Mouse (Mus musculus) intestine, embryonic 14.5 days (tissue): ENCODE results near the gene Leng8. TPM values are rescaled to one million over a fixed set of nuclear protein-coding genes. Genes with fewer than 3 reads are reported as not detected.
A peak's percentile ranks its signal among the peaks of the same experiment; 100 is the strongest.

Source experiments
- ATAC-seq: fragments of 200-750 bp; cut with Nextera tagmentation; replicated peaks from 2 replicates; pipeline ENCODE4 v1.8.0; 2017; ENCODE audit warnings: low read depth, moderate number of reproducible peaks, moderate TSS enrichment, moderate library complexity; ENCODE audit not compliant: low FRiP score, low TSS enrichment
- DNase-seq: peaks from one replicate; pipeline ENCODE4 v3.0.0-alpha.2; 2018; ENCODE audit warnings: low spot score
- H3K27ac ChIP-seq: fragments of 300-500 bp; sonication (generic); 2 replicates; pipeline ENCODE4 v1.5.1; 2014; ENCODE audit warnings: low read depth, mild to moderate bottlenecking, control low read depth
- H3K27me3 ChIP-seq: fragments of 300-500 bp; sonication (generic); replicated peaks from 2 replicates; pipeline ENCODE4 v1.6.1; 2014; ENCODE audit warnings: low read length, control low read depth; ENCODE audit not compliant: control insufficient read depth, insufficient read depth
- H3K36me3 ChIP-seq: fragments of 300-500 bp; sonication (generic); 2 replicates; pipeline ENCODE4 v1.6.1; 2014; ENCODE audit warnings: low read length, control low read depth; ENCODE audit not compliant: control insufficient read depth, insufficient read depth
- H3K4me1 ChIP-seq: fragments of 300-500 bp; sonication (generic); replicated peaks from 2 replicates; pipeline ENCODE4 v1.6.1; 2014; ENCODE audit warnings: low read length, control low read depth, mixed read lengths; ENCODE audit not compliant: control insufficient read depth, insufficient read depth
- H3K4me2 ChIP-seq: fragments of 300-500 bp; sonication (generic); 2 replicates; pipeline ENCODE4 v1.6.1; 2014; ENCODE audit warnings: low read length
- H3K4me3 ChIP-seq: fragments of 300-500 bp; sonication (generic); 2 replicates; pipeline ENCODE4 v1.5.1; 2014; ENCODE audit warnings: low read depth, low read length, control low read depth, mixed read lengths
- H3K9ac ChIP-seq: fragments of 300-500 bp; sonication (generic); 2 replicates; pipeline ENCODE4 v1.6.1; 2014; ENCODE audit warnings: mild to moderate bottlenecking, low read length
- H3K9me3 ChIP-seq: fragments of 300-500 bp; sonication (generic); 2 replicates; pipeline ENCODE4 v1.6.1; 2016; ENCODE audit warnings: low read length, control low read depth; ENCODE audit not compliant: control insufficient read depth
- WGBS: fragments of 180-500 bp; shearing (Covaris S2); extraction: QIAGEN DNeasy Blood & Tissue Kit; methylation state at CpG from one replicate; pipeline ENCODE4 v1.1.7; 2014; 5-methylcytosine and 5-hydroxymethylcytosine counted together
- polyA plus RNA-seq: library from polyadenylated mRNA; unstranded; fragments of >200 nt; fragmentation: Nextera tagmentation; extraction: Ambion mirVana; gene quantifications from 2 replicates; pipeline ENCODE4 v1.2.1, GENCODE M21; 2014

The Leng8 gene
- polyA plus RNA-seq, 1 experiment from 2014 or later: 51.4 TPM

- peaks cover 13% of the 10 kb centered on the region for H3K4me1 ChIP-seq
- ATAC-seq (peak; percentile 67), DNase-seq (peak; percentile 71)
- H3K27ac ChIP-seq: peak overlapping the region; percentile 73
- H3K4me3 ChIP-seq: peak overlapping the region; percentile 59
- H3K27me3 ChIP-seq: no peaks in the 10 kb centered on the region
- H3K36me3 ChIP-seq: no peaks in the 10 kb centered on the region
- peak overlapping the region; percentile 51 for H3K9ac ChIP-seq
- no peaks in the 10 kb centered on the region for H3K9me3 ChIP-seq
- H3K4me2 ChIP-seq: peak overlapping the region; percentile 75
- WGBS: under 1% methylated on average over 11 of the region's 11 CpGs
These were observed 26.8 kb downstream of the Leng8 start for GRCm38 (mm10) chr7:4163571-4164072.

- under 1% methylated on average over 19 of the region's 20 CpGs for WGBS
- peak within 1 kb of the TSS; percentile 51 for H3K9ac ChIP-seq
- H3K27ac ChIP-seq: peak within 1 kb of the TSS; percentile 73
- peak within 1 kb of the TSS; percentile 59 for H3K4me3 ChIP-seq
- H3K36me3 ChIP-seq: no peaks in the 10 kb centered on the region
- H3K4me2 ChIP-seq: peak within 1 kb of the TSS; percentile 75
- DNase-seq (peak; percentile 80), ATAC-seq (peak; percentile 89)
- H3K4me1 ChIP-seq: peaks cover 13% of the 10 kb centered on the region
- H3K9me3 ChIP-seq: no peaks in the 10 kb centered on the region
- no peaks in the 10 kb centered on the region for H3K27me3 ChIP-seq
These were observed 27.5 kb downstream of the Leng8 start, which contains the start of gene Cdc42ep5 for GRCm38 (mm10) chr7:4164090-4164910. Cdc42ep5 (minus strand) TSS chr7:4164860.

GRCm38 (mm10) chr7:4165286-4165685 lies 28.4 kb downstream of the Leng8 start:
- 8% methylated on average over 3 of the region's 3 CpGs for WGBS
- ATAC-seq: no peak
- H3K4me3 ChIP-seq: peak overlapping the region; percentile 59

DNA sequence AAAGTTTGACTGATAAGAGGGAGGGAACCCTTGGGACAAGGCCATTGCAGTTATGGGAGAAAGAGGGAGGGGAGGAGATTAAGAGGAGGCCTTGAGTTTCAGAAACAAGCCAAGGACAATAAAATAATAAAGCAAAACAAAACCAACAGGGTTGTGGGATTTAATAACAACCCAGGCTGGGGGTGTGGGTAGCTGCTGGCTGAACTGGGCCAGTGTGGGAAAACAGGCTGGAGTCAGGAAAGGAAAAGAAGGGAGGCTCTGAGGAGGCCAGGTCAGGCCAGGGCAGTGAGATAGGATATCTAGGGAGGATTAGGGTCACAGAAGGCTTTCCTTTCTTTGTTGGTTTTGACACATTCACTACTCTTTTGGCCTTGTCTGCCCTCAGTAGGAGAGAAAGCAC lies 30.3 kb downstream of the Leng8 start:
- Histone ChIP-seq H3K36me3 (no peaks in the 10 kb centered on the region), H3K9ac (no peak overlapping the region), H3K9me3 (no peaks in the 10 kb centered on the region), H3K27ac (no peak overlapping the region), H3K27me3 (no peaks in the 10 kb centered on the region), H3K4me1 (peaks cover 13% of the 10 kb centered on the region), H3K4me2 (no peak overlapping the region), H3K4me3 (no peak overlapping the region)
- ATAC-seq (0 out of 2 replicates have a peak, but pooled peaks have one; percentile 12), DNase-seq (no peak)

More at GRCm38 (mm10) chr7:4165286-4165685, 28.4 kb downstream of the Leng8 start:
- H3K27me3 ChIP-seq: no peaks in the 10 kb centered on the region
- H3K4me1 ChIP-seq: peaks cover 13% of the 10 kb centered on the region
- H3K9me3 ChIP-seq: no peaks in the 10 kb centered on the region
- H3K9ac ChIP-seq: no peak overlapping the region; the same call in 1 of the 2 replicates
- H3K27ac ChIP-seq: peak overlapping the region; percentile 73
- no peak for DNase-seq
- peak overlapping the region; percentile 75 for H3K4me2 ChIP-seq
- H3K36me3 ChIP-seq: no peaks in the 10 kb centered on the region

DNA sequence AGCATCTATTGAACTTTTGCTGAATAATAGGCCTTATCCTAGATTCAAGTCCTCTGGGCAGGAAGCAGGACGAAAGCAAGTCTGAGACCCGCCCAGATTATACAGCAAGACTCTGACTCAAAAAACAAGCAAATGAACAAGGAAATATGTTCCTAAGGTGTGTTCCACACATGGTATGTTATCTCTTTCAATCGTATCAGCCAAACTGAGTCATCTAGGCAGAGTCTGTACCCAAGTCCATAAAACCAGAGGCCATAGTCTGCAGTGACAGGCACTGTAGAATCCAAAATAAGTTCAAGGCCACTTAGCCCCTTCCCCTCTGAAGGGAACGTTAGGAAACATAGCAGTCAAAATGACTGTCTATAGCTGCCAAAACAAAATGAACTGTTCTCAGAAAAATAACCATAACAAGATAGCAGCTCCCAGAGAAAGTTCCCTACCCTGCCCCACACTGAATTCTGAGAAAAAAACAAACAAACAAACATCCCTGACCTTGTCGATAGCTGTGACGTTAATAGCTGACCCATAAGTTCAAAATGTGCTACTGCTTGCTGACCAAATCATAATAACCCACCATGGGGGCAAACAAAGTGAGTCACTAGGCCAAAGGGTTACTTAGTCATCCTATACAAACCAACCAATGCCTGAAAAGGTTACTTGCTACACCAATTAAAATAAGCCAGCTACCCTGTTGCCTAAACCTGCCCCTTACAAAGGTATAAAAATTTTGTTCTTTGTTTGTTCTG lies 33.5 kb downstream of the Leng8 start:
- H3K36me3 ChIP-seq: no peaks in the 10 kb centered on the region

GRCm38 (mm10) chr7:4178438-4178837 lies 41.6 kb downstream of the Leng8 start:
- Histone ChIP-seq H3K4me2 (no peak overlapping the region), H3K9me3 (no peaks in the 10 kb centered on the region), H3K9ac (no peak overlapping the region), H3K4me1 (no peaks in the 10 kb centered on the region), H3K27ac (no peak overlapping the region), H3K36me3 (no peaks in the 10 kb centered on the region), H3K27me3 (no peaks in the 10 kb centered on the region), H3K4me3 (no peak overlapping the region)
- DNase-seq (peak; percentile 83), ATAC-seq (no peak)
- 44% methylated on average over 3 of the region's 3 CpGs for WGBS

More for the DNA sequence above, 33.5 kb downstream of the Leng8 start:
- WGBS: 68% methylated on average over 6 of the region's 6 CpGs
- H3K4me1 ChIP-seq: peaks cover 1% of the 10 kb centered on the region
- DNase-seq (no peak), ATAC-seq (peak; percentile 74)
- H3K27me3 ChIP-seq: no peaks in the 10 kb centered on the region
- H3K9me3 ChIP-seq: no peaks in the 10 kb centered on the region
- no peak overlapping the region for H3K4me2 ChIP-seq
- H3K27ac ChIP-seq: no peak overlapping the region
- no peak overlapping the region for H3K9ac ChIP-seq
- H3K4me3 ChIP-seq: no peak overlapping the region

Other genes starting within 250 kb of the Leng8 start
- 0.15 and 0.24 TPM in 2 replicates for gene Gm14548, start 238.9 kb upstream of the Leng8 start, polyA plus RNA-seq
- gene Lilra6, start 221.5 kb upstream of the Leng8 start, polyA plus RNA-seq: 0.11 and 0.13 TPM in 2 replicates
- 2.1 and 2.3 TPM in 2 replicates for gene Lair1, start 73.8 kb upstream of the Leng8 start, polyA plus RNA-seq
- 5.2 and 7.1 TPM in 2 replicates for gene Ttyh1, start 17.6 kb upstream of the Leng8 start, polyA plus RNA-seq
- 2.4 and 2.7 TPM in 2 replicates for gene Leng9, start 13.3 kb downstream of the Leng8 start, polyA plus RNA-seq
- gene Cdc42ep5, start 27.8 kb downstream of the Leng8 start, polyA plus RNA-seq: 58.5 and 62.4 TPM in 2 replicates
- 0.11 and 0.16 TPM in 2 replicates for gene Lilra5, start 100.7 kb downstream of the Leng8 start, polyA plus RNA-seq
- not detected in 2 replicates for gene Ncr1, start 200.7 kb downstream of the Leng8 start, polyA plus RNA-seq